Mouse (Mus musculus): ENCODE results near the gene Acot7. TPM values are rescaled to one million over a fixed set of nuclear protein-coding genes. Genes with fewer than 3 reads are reported as not detected.

Gene Acot7
- polyA plus RNA-seq (2017; shearing (Covaris generic)) = 100 to 1,000 TPM in 1 of 2 experiments, 10 to 100 TPM in 1; 53.7 to 161 TPM

DNA sequence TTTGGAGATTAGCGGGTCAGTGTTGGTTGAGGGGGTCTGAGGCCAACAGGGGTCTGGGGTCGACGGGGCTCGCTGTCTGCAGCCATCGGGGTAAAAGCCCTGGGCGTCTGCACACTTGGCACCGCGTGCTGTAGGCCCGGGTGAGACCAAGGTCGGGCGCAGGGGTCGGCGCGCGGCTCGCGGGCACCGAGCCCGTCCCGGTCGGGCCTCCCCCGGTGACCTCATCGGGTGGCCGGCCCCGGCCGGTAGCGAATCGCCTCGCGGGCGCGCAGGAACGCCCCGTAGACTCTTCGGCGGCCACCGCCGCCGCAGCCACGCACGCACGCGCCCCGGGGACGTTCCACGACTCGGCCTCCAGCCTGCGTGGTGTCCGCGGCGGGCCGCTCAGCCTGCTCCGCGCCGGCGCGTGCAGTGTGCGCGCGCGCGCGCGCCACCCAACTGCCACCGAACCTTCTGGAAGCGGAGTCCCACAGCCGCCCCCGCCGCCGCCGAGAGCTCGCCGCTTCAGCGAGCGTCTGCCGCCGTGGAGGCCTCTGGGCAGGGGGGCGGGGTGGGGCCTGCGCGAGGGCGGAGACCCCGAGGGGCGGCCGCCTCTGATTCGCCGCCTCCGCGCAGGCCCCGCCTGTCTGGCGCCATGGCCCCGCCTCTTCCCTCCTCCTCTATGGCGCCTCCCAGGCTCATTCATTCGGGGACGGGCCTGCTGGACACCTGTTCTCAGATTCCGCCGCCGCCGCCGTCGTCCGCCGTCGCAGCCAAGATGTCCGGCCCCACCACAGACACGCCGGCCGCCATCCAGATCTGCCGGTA, at the start of gene Acot7:
Gene Acot7 (plus strand): TSS at position 598 of the 807 bp plus-strand sequence.

DNA sequence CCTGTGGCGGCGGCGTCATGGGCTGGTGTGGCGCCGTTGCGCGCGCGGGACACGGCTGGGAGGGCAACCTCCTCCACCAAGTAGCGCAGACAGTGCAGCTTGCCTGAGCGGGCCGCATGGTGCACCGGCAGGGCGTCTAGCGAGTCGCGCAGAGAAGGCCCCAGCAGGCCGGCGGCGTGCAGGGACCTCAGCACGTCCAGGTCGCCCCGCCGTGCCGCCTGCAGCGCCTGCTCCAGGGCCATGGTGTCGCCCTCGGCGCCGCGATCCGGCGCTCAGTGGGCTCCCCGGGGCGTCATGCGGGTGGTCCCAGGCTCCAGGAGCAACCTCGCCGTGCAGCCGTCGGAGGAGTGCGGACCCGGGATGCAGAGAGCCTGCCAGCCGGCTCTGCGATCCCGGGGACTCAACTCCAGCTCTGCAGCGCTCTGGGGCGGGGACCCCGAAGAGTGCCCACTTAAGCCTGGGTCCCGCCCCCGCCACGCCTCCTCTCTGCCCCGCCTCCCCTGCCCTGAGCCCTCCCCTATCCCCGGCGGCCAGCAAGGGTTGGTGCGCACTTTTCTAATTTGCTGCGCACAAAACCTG, 25.9 kb upstream of the Acot7 start, which contains the start of gene Espn:
Gene Espn (minus strand): TSS at position 406 of the 579 bp plus-strand sequence.

DNA sequence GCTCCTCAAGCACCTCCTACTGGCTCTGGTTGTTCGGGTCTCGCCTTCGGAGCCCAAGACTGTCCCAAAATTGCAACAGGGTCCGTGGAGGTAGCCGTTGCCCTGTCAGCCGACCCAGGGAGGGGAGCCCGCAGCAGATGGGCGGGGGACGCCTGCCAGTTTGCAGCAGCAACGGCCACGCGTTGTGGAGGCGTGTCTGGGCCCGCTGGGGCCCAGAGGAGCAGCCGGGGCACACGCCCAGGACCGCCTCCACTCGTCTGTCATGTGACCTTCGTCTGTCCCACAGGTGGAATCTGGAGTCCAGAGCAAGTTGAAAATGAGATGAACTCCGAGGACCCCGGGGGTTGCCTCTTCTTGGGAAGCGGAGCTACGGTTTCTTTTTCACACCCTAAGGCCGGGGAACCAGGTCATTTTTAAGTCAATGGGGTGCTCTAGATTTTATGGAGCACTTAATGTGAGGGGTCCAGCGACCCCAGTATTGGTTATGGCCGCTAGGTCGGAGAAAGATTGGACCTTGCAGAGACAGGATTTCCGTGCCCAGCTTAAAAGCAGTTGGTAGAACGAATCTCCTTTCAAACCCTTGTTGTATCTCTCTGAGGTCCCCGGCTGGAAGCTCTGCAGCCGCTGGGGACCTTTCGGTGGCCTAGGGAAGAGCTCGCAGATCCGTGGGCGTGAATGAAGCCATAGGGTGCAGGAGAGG, 19.2 kb upstream of the Acot7 start, which contains the start of gene Hes2:
Gene Hes2 (plus strand): TSS at position 283 of the 700 bp plus-strand sequence.

GRCm38 (mm10) chr4:152273621-152274236, 95.8 kb downstream of the Acot7 start, which contains the start of gene Gpr153:
TSS of gene Gpr153 (plus strand) at chr4:152274232.

GRCm38 (mm10) chr4:152291562-152291961, 113.6 kb downstream of the Acot7 start, which contains the start of gene Hes3:
TSS of gene Hes3 (minus strand) at chr4:152291662.

GRCm38 (mm10) chr4:152296874-152297861, 119.2 kb downstream of the Acot7 start, which contains the start of gene Icmt:
TSS of gene Icmt (plus strand) at chr4:152297227.

GRCm38 (mm10) chr4:152318517-152319234, 140.7 kb downstream of the Acot7 start, which contains the start of gene Rnf207:
TSS of gene Rnf207 (minus strand) at chr4:152318993.

Other genes starting within 250 kb of the Acot7 start
- gene Dnajc11, start 244.4 kb upstream of the Acot7 start, polyA plus RNA-seq (2017; shearing (Covaris generic)) = 10 to 100 TPM; 39.6 to 50.9 TPM
- gene Thap3, start 189.1 kb upstream of the Acot7 start, polyA plus RNA-seq (2017; shearing (Covaris generic)) = 100 to 1,000 TPM in 1 of 2 experiments, 10 to 100 TPM in 1; 96.1 to 108 TPM
- 10 to 100 TPM in 1 of 2 experiments, 1 to 10 TPM in 1; 9.8 to 17.5 TPM for gene Phf13, start 181.9 kb upstream of the Acot7 start, polyA plus RNA-seq (2017; shearing (Covaris generic))
- gene Klhl21, start 169.3 kb upstream of the Acot7 start, polyA plus RNA-seq (2017; shearing (Covaris generic)) = 10 to 100 TPM; 10.1 to 14.7 TPM
- 10 to 100 TPM; 21.2 to 27.7 TPM for gene Zbtb48, start 150.5 kb upstream of the Acot7 start, polyA plus RNA-seq (2017; shearing (Covaris generic))
- gene Tas1r1, start 139.6 kb upstream of the Acot7 start, polyA plus RNA-seq (2017; shearing (Covaris generic)) = under 1 TPM in 1 of 2 experiments, not detected in 1; 0.07 TPM
- 10 to 100 TPM; 36.6 to 38.0 TPM for gene Nol9, start 138.8 kb upstream of the Acot7 start, polyA plus RNA-seq (2017; shearing (Covaris generic))
- 1 to 10 TPM; 6.9 to 9.2 TPM for gene Plekhg5, start 105.6 kb upstream of the Acot7 start, polyA plus RNA-seq (2017; shearing (Covaris generic))
- gene Tnfrsf25, start 62.2 kb upstream of the Acot7 start, polyA plus RNA-seq (2017; shearing (Covaris generic)) = 100 to 1,000 TPM; 104 to 200 TPM
- gene Espn, start 25.8 kb upstream of the Acot7 start, polyA plus RNA-seq (2017; shearing (Covaris generic)) = 10 to 100 TPM; 22.4 to 22.6 TPM
- gene Hes2, start 19.3 kb upstream of the Acot7 start, polyA plus RNA-seq (2017; shearing (Covaris generic)) = under 1 TPM in 1 of 2 experiments, not detected in 1; 0.17 TPM
- gene Gpr153, start 96.1 kb downstream of the Acot7 start, polyA plus RNA-seq (2017; shearing (Covaris generic)) = under 1 TPM; 0.20 to 0.23 TPM
- gene Hes3, start 113.5 kb downstream of the Acot7 start, polyA plus RNA-seq (2017; shearing (Covaris generic)) = under 1 TPM in 1 of 2 experiments, not detected in 1; 0.18 TPM
- 10 to 100 TPM; 13.3 to 19.7 TPM for gene Icmt, start 119.1 kb downstream of the Acot7 start, polyA plus RNA-seq (2017; shearing (Covaris generic))
- gene Rnf207, start 140.9 kb downstream of the Acot7 start, polyA plus RNA-seq (2017; shearing (Covaris generic)) = under 1 TPM in 1 of 2 experiments, not detected in 1; 0.31 TPM
- 100 to 1,000 TPM; 425 to 627 TPM for gene Rpl22, start 147.6 kb downstream of the Acot7 start, polyA plus RNA-seq (2017; shearing (Covaris generic))
- gene Chd5, start 160.5 kb downstream of the Acot7 start, polyA plus RNA-seq (2017; shearing (Covaris generic)) = under 1 TPM; 0.02 to 0.10 TPM